8 mouse cellular contexts compared by ENCODE assay signal in the genomic region with DNA sequence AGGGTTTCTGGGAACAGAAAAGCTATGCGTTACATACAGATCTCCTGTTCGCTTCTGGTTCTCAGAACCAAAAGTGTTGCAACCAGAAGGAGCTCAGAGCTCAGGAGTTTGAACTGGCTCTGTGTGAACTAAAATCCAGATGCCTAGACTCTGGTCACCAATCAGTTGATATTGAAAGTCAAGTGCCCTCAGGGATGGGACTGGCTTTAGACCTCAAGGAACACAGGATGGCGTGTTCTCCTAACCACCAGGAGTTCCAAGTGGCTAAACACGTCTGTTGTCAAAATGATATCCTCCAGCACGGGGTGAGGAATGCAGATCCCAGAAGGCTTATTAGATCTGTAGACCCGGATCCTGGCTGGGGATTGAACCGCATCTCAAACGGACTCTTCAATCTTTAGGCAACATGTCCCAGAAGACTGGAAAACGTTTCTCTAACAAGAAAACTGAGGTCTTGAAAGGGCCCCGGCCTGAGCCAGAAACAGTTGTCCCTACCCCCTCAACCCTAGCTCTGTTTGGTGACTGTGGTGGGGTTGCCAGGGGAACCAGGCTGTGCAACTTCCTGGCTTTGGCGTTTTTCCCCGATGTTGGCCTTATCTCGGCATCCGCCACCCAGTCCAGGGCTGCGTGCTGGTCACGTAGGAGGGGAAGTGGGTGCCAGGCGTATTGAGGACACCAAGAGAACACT. TPM values are rescaled to one million over a fixed set of nuclear protein-coding genes. Genes with fewer than 3 reads are reported as not detected.
A peak's percentile ranks its signal among the peaks of the same experiment; 100 is the strongest.
DNase-seq lines count a peak whose midpoint lies in the region; ATAC-seq and TF ChIP-seq lines count a peak whose summit lies in the region.

No protein-coding gene starts in this region.

- H3K4me1 ChIP-seq in forebrain, postnatal 0 days (ENCODE audit: insufficient read depth) = no peaks in the 10 kb centered on the region
- no peaks in the 10 kb centered on the region for H3K4me1 ChIP-seq in forebrain, embryonic 14.5 days (ENCODE audit: control insufficient read depth, insufficient read depth, low read length)
- peaks cover 56% of the 10 kb centered on the region for H3K4me1 ChIP-seq in heart, embryonic 12.5 days (replicated peaks)

- H3K9ac ChIP-seq in forebrain, postnatal 0 days = no peak overlapping the region
- no peak overlapping the region for H3K9ac ChIP-seq in forebrain, embryonic 14.5 days (ENCODE audit: low read length)
- no peak overlapping the region for H3K9ac ChIP-seq in heart, embryonic 12.5 days

- no peak overlapping the region for H3K4me3 ChIP-seq in forebrain, postnatal 0 days (ENCODE audit: low read depth, low read length)
- no peak overlapping the region for H3K4me3 ChIP-seq in forebrain, embryonic 14.5 days (ENCODE audit: low read depth, low read length)
- no peak overlapping the region for H3K4me3 ChIP-seq in heart, embryonic 12.5 days

- peak; percentile 53 for ATAC-seq in forebrain, postnatal 0 days
- ATAC-seq in forebrain, embryonic 14.5 days = no peak
- peak; percentile 72 for ATAC-seq in heart, embryonic 12.5 days (ENCODE audit: insufficient number of reproducible peaks, low FRiP score)
- ATAC-seq in megakaryocyte, adult 5-6 weeks (ENCODE audit: poor library complexity, severe bottlenecking) = peak; percentile 76

- no peak overlapping the region for H3K4me2 ChIP-seq in forebrain, postnatal 0 days (ENCODE audit: low read depth)
- H3K4me2 ChIP-seq in forebrain, embryonic 14.5 days (ENCODE audit: low read length) = no peak overlapping the region
- peak overlapping the region; percentile 52 for H3K4me2 ChIP-seq in heart, embryonic 12.5 days

- no peak for DNase-seq in forebrain, postnatal 0 days
- no peak for DNase-seq in forebrain, embryonic 14.5 days (ENCODE audit: low spot score)
- DNase-seq in T-cell, adult 2 months (ENCODE audit: low spot score) = peak; percentile 83
- peak; percentile 61 for DNase-seq in kidney, postnatal 10 days
- DNase-seq in thymus, postnatal 14 days = peak; percentile 77
- DNase-seq in urinary bladder, postnatal 4 days (ENCODE audit: low spot score in 2 of 2) = no peak

- H3K36me3 ChIP-seq in forebrain, postnatal 0 days (ENCODE audit: insufficient read depth) = no peaks in the 10 kb centered on the region
- H3K36me3 ChIP-seq in forebrain, embryonic 14.5 days (ENCODE audit: control insufficient read depth, insufficient read depth, low read length) = no peaks in the 10 kb centered on the region
- peaks cover 5% of the 10 kb centered on the region; the same call in 1 of the 2 replicates for H3K36me3 ChIP-seq in heart, embryonic 12.5 days

- H3K9me3 ChIP-seq in forebrain, postnatal 0 days (ENCODE audit: low read length) = no peaks in the 10 kb centered on the region
- H3K9me3 ChIP-seq in forebrain, embryonic 14.5 days (replicated peaks; ENCODE audit: control insufficient read depth, low read length) = no peaks in the 10 kb centered on the region
- peaks cover 5% of the 10 kb centered on the region for H3K9me3 ChIP-seq in heart, embryonic 12.5 days (replicated peaks)

- no peak overlapping the region for H3K27ac ChIP-seq in forebrain, postnatal 0 days (ENCODE audit: low read depth, low read length)
- no peak overlapping the region for H3K27ac ChIP-seq in forebrain, embryonic 14.5 days (ENCODE audit: low read depth, low read length)
- peak overlapping the region; percentile 77 for H3K27ac ChIP-seq in heart, embryonic 12.5 days (ENCODE audit: poor library complexity, severe bottlenecking)

- no peak for TF ChIP-seq CTCF in forebrain, postnatal 0 days (IDR thresholded peaks at IDR 0.05; ENCODE audit: low read depth)

- 73% methylated on average over 17 of the region's 17 CpGs for WGBS in forebrain, postnatal 0 days
- 88% methylated on average over 17 of the region's 17 CpGs for WGBS in forebrain, embryonic 14.5 days
- 31% methylated on average over 17 of the region's 17 CpGs for WGBS in heart, embryonic 12.5 days

- no peaks in the 10 kb centered on the region for H3K27me3 ChIP-seq in forebrain, postnatal 0 days (ENCODE audit: insufficient read depth, low read length)
- no peaks in the 10 kb centered on the region for H3K27me3 ChIP-seq in forebrain, embryonic 14.5 days (replicated peaks; ENCODE audit: control insufficient read depth, insufficient read depth, low read length)
- no peaks in the 10 kb centered on the region for H3K27me3 ChIP-seq in heart, embryonic 12.5 days (replicated peaks)

RNA-seq across cellular contexts. Expression of a gene that starts 6.9 kb away (rescaled TPM):
- total RNA-seq in forebrain, postnatal 0 days (2014; rRNA removed) = 3.0 and 5.1 TPM in 2 replicates
- polyA plus RNA-seq in forebrain, postnatal 0 days (2015; fragmentation: Nextera tagmentation; extraction: Ambion mirVana) = 3.9 and 5.5 TPM in 2 replicates
- 2.4 and 3.3 TPM in 2 replicates for polyA plus RNA-seq in forebrain, embryonic 14.5 days (2014; fragmentation: Nextera tagmentation; extraction: Ambion mirVana)
- polyA plus RNA-seq in heart, embryonic 12.5 days (2016; fragmentation: Nextera tagmentation; extraction: Ambion mirVana) = 1.7 and 3.0 TPM in 2 replicates
- total RNA-seq in megakaryocyte, adult 5-6 weeks (2015) = not detected in 2 replicates
- total RNA-seq in megakaryocyte, adult 5-6 weeks (2017) = 0.11 TPM in 1 of 2 replicates, not detected in the other

RNA-seq across cellular contexts. Expression of a gene that starts 13.8 kb away (rescaled TPM):
- 31.5 and 33.8 TPM in 2 replicates for total RNA-seq in forebrain, postnatal 0 days (2014; rRNA removed)
- 42.8 and 48.5 TPM in 2 replicates for polyA plus RNA-seq in forebrain, postnatal 0 days (2015; fragmentation: Nextera tagmentation; extraction: Ambion mirVana)
- 40.4 and 53.3 TPM in 2 replicates for polyA plus RNA-seq in forebrain, embryonic 14.5 days (2014; fragmentation: Nextera tagmentation; extraction: Ambion mirVana)
- polyA plus RNA-seq in heart, embryonic 12.5 days (2016; fragmentation: Nextera tagmentation; extraction: Ambion mirVana) = 351 and 387 TPM in 2 replicates
- 667 and 741 TPM in 2 replicates for total RNA-seq in megakaryocyte, adult 5-6 weeks (2015)
- 334 and 340 TPM in 2 replicates for total RNA-seq in megakaryocyte, adult 5-6 weeks (2017)

RNA-seq across cellular contexts. Expression of a gene that starts 32.1 kb away (rescaled TPM):
- 35.3 and 36.2 TPM in 2 replicates for total RNA-seq in forebrain, postnatal 0 days (2014; rRNA removed)
- polyA plus RNA-seq in forebrain, postnatal 0 days (2015; fragmentation: Nextera tagmentation; extraction: Ambion mirVana) = 13.3 and 25.6 TPM in 2 replicates
- 23.5 and 37.8 TPM in 2 replicates for polyA plus RNA-seq in forebrain, embryonic 14.5 days (2014; fragmentation: Nextera tagmentation; extraction: Ambion mirVana)
- 11.4 and 11.8 TPM in 2 replicates for polyA plus RNA-seq in heart, embryonic 12.5 days (2016; fragmentation: Nextera tagmentation; extraction: Ambion mirVana)
- total RNA-seq in megakaryocyte, adult 5-6 weeks (2015) = 0.20 and 1.9 TPM in 2 replicates
- total RNA-seq in megakaryocyte, adult 5-6 weeks (2017) = 0.16 TPM in 1 of 2 replicates, not detected in the other

RNA-seq across cellular contexts. Expression of a gene that starts 38.5 kb away (rescaled TPM):
- 0.15 and 0.43 TPM in 2 replicates for total RNA-seq in forebrain, postnatal 0 days (2014; rRNA removed)
- polyA plus RNA-seq in forebrain, postnatal 0 days (2015; fragmentation: Nextera tagmentation; extraction: Ambion mirVana) = 0.21 and 0.30 TPM in 2 replicates
- polyA plus RNA-seq in forebrain, embryonic 14.5 days (2014; fragmentation: Nextera tagmentation; extraction: Ambion mirVana) = 0.16 and 0.34 TPM in 2 replicates
- polyA plus RNA-seq in heart, embryonic 12.5 days (2016; fragmentation: Nextera tagmentation; extraction: Ambion mirVana) = 0.95 and 1.3 TPM in 2 replicates
- total RNA-seq in megakaryocyte, adult 5-6 weeks (2015) = 2.3 and 3.1 TPM in 2 replicates
- total RNA-seq in megakaryocyte, adult 5-6 weeks (2017) = 0.11 and 1.5 TPM in 2 replicates

RNA-seq across cellular contexts. Expression of a gene that starts 42.1 kb away (rescaled TPM):
- 0.71 and 1.0 TPM in 2 replicates for total RNA-seq in forebrain, postnatal 0 days (2014; rRNA removed)
- polyA plus RNA-seq in forebrain, postnatal 0 days (2015; fragmentation: Nextera tagmentation; extraction: Ambion mirVana) = 0.45 and 0.67 TPM in 2 replicates
- 0.11 and 0.28 TPM in 2 replicates for polyA plus RNA-seq in forebrain, embryonic 14.5 days (2014; fragmentation: Nextera tagmentation; extraction: Ambion mirVana)
- polyA plus RNA-seq in heart, embryonic 12.5 days (2016; fragmentation: Nextera tagmentation; extraction: Ambion mirVana) = 0.24 and 0.33 TPM in 2 replicates
- not detected in 2 replicates for total RNA-seq in megakaryocyte, adult 5-6 weeks (2015)
- not detected in 2 replicates for total RNA-seq in megakaryocyte, adult 5-6 weeks (2017)

Comparison
In these comparisons a context has a peak if more than half of its experiments do, and no peak if none do; other contexts are left out.
1. DNase-seq: peak in T-cell, adult 2 months (single experiment), kidney, postnatal 10 days (single experiment) and thymus, postnatal 14 days (single experiment); none in forebrain, postnatal 0 days (single experiment), forebrain, embryonic 14.5 days (single experiment) and urinary bladder, postnatal 4 days (0 of 2).